Mouse (Mus musculus): ENCODE results near the gene Nktr.

- no peak for TF ChIP-seq CEBPB (IDR thresholded peaks at IDR 0.05; ENCODE audit: low read depth)
- no peak for TF ChIP-seq USF1 (IDR thresholded peaks at IDR 0.05; ENCODE audit: low read depth)
- no peak for TF ChIP-seq CTCF (IDR thresholded peaks at IDR 0.05; ENCODE audit: control insufficient read depth, insufficient read depth, insufficient read length)
Observed at GRCm38 (mm10) chr9:121741168-121741567, 22.2 kb downstream of the Nktr start.
